Mouse (Mus musculus) forelimb bud, embryonic 11.5 days (tissue): Measurements from ENCODE around the gene Mis18bp1.
"Not testable (repeated sequence)": the region's sequence is repeated elsewhere in the genome, so short reads cannot be mapped to it uniquely, and the experiment has no call there.

Experiments
- DNase-seq: peaks from one replicate; pipeline ENCODE4 v3.0.0-alpha.2; 2012; ENCODE audit warnings: low read depth, low spot score

The Mis18bp1 gene

DNA sequence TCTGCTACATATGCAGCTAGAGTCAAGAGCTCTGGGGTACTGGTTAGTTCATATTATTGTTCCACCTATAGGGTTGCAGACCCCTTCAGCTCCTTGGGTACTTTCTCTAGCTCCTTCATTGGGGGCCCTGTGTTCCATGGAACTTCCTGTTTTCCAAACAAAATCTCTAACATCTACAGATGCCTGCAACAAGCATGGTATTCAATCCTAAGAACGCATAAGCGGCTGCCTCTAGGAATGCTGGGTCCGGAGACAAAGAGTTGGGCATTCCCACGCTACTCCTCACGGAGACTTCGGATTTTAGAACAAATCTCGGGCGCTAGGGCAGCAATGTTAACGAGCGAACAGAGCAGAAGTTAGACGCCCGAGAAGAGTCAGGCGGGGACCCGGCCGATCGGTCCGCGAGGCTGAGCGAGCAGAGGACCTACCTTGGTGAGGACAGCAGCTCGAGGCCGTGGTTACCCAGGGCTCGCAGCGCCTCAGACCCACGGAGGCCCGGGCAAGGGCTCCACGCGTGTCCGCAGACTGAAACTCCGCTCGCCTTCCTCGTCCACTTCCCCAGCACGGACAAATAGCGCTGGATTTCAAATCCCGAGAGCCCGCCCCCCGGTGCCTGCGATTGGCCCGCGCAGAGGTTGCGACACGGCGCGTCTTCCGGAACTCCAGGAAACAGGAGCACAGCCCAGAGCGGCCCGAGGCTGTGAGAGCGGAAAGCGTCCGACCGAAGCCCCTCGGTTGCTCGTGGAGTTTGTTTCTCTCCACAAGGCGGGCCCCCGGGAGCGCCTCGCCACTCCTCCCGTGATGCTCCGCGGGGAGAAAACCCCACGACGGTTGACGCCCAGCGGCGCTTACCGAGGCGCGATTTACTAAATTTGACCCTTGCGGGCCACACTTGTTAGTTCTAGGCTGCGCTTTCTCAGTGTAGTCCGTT lies at the start of gene Mis18bp1:
TSS of gene Mis18bp1 (minus strand) at position 584 of the 931 bp plus-strand sequence.
- DNase-seq = peak; percentile 95

DNA sequence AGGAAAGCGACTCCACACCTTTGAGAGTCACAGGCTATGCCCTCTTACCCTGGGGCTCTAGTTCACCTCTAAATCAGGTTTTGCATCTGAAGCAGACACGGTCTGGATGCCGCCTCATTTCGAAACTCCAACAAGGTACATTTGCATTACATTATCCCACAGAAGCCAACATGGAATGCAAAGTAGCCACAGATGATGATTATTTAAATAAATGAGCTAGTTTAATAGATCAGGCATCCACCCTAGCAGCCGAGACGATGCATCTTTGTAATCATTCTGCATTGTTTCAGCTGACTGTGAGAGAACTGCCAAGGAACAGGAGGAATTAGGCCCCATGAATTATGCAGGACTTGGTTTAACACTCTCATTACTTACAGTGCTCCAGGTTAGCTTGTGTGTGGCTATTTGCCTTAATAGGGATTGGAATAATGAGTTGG lies 44.0 kb upstream of the Mis18bp1 start:
- DNase-seq = no peak

DNA sequence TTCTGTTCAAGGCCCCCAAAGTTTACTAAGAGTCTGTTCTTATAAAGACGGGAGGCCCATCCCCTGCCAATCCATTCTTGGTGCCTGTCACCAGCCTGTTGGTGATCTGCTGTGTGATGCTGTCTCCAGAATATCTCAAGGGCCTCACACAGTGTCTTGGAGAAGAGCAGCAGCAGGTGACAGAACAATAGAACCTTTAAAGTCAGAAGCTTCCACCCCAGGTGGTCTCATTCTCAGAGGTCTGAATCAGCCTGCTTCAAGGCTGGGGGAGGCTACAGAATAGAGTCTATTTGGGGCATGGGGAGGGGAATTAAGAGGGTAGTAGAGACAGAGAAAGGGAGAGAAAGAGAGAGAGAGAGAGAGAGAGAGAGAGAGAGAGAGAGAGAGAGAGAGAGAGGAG lies 34.0 kb upstream of the Mis18bp1 start:
- DNase-seq = no peak

DNA sequence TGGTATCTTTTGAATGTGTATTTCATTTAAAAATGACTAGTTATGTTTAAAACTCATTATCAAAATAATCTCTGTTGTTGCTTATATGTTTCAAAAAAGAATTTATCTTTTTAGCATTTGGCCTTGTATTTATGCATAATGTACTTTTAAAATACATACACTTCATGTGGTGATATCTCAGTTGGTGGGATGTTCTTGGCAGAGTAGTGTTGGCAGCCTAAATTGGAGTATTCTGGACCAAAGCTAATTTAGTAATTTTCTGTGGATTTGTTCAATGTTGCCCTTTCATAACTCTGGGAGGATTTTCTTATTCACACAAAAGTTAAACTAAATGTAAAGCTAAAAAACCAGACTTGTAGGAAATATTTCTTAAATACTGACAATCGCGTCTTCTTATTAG lies 29.4 kb upstream of the Mis18bp1 start:
- DNase-seq = no peak

DNA sequence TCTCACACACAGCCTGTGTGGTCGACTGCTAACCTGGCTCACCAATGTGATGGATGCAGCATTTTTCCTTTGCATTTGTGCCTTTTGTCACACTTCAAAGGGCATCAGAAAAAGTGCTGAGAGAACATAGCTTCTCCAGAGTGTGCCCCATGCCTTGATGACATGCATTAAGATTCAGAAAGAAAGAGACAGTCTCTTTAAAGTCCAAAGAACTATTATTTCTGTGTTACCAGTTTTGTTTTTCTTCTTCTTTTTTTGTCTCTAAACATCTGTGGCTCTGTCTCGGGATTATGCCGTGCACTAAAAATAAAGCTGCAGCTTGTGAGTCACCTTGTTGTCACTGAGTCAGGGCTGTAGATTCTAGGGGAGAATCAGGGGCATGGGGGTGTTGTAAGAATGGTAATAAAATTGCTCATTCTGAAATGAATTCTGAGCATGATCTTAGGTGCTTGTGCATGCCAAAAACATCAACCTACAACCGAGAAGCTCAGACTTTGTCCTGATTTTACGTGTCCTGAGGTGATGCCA lies 21.7 kb upstream of the Mis18bp1 start:
- no peak for DNase-seq

DNA sequence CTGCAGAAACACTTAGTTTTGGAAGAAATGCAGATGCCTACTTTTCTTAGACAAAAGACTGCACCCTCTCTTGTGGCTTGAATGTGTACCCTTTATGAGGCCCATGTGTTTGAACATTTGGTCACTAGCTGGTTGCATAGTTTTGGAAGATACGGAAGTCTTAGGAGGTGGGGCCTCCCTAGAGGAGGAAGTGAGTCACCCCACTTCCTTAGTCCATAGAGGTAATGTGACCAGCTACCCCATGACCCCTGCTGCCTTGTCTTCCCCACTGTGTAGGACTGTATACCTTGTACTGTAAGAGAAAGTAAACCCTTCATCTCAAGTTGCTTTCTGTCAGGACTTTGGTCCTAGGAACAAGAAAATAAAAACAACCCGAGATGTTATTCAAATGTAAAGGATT lies 16.8 kb upstream of the Mis18bp1 start:
- DNase-seq = no peak

DNA sequence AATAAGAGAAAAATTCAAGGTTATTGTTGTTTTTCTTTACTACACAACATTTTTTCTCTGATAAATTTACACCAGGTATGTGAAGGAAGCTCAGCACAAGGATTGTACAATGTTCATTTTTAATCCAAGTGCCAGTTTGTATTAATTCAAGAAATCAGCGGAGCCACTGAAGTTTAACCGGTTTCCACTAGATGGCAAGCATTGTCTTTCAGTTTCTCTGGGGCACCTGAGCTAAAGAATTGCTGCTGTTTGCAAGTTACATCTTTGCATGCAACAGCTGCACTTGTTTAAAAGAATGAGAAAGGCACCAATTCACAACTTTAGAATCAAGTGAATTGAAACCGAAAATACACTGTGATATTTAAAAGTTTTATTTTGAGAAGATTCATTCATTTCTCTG lies 15.0 kb upstream of the Mis18bp1 start:
- DNase-seq = no peak

DNA sequence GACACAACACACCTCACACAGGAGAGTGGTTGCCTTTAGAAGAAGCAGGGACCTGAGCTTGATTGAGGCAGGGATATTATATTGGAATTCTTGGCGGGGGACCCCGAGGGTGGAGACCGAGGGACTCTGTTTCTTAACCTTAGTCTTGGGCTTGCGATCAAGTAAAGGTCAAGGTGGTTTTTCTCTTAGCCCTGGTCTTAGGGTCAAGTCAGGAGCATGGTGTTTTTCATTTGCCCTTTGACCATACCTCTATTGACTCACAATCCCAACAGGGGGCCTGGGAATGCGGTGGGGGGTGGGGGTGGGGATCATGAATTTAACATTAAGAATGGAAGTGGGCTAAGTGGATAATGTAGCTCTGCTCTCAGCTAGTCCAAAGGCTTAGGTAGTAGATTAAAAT lies 1.3 kb upstream of the Mis18bp1 start:
- DNase-seq = no peak

DNA sequence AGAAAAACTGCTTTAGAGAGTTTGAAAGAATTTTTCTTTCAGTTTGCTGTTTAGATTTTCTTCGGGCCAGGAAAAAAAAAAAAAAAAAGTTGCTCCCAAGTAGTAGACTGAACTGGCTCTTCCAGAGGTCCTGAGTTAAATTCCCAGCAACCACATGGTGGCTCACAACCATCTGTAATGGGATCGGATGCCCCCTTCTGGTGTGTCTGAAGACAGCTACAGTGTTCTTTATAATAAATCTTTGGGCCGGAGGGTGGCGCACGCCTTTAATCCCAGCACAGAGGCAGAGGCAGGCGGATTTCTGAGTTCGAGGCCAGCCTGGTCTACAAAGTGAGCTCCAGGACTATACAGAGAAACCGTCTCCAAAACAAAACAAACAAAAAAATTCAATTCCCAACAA lies 555 bp upstream of the Mis18bp1 start:
- not testable (repeated sequence) for DNase-seq

DNA sequence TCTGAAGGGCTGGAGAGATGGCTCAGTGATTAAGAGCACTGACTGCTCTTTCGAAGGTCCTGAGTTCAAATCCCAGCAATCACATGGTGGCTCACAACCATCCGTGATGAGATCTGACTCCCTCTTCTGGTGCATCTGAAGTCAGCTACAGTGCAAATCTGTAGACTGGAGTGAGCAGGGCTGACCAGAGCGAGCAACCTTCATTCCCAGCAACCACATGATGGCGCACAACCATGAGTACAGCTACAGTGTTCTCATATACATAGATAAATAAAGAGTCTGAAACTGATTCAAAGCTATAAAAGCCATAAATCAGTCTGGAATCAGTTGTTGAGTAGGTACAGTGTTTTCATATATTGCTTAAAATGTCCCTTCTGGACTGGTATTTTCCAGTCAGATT lies 36.3 kb downstream of the Mis18bp1 start:
- not testable (repeated sequence) for DNase-seq

DNA sequence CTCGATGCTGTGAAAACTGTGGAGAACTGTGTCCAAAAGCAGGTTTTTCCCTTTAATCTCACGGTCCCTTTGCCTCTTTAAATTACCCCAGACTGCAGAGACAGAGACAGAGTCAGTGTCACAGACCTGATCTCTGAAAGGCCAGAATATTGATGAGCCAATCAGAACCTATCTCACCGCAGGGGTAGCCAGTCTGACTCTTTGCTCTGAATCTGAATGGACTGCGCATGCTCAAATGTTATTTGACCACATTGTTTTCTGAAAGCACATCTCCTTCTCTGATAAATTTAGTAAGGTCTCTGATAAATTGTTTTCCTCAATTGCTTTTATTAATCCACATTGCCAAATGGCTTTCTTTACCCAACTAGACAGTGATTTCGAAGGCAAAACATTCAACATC lies 53.0 kb downstream of the Mis18bp1 start:
- DNase-seq = no peak

DNA sequence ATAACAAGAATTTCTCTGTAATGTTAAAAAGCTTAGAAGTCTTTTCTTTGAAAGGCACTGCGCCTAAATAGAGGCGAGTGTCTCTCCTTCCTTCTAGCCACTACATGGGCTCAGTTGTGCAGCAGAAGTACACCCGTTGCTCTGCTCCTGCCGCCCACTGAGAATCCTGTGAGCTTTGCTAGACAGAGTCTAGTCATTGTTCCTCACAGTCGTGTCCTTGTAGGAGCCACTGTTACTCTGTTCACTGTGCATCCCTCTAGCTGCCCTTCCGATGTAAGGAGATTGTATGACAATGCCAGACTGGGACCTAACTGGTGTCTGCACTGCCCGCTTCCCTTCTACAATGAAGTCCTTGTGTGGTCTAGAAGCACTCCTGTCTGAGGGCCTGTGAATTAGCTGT lies 53.4 kb downstream of the Mis18bp1 start:
- DNase-seq = no peak

DNA sequence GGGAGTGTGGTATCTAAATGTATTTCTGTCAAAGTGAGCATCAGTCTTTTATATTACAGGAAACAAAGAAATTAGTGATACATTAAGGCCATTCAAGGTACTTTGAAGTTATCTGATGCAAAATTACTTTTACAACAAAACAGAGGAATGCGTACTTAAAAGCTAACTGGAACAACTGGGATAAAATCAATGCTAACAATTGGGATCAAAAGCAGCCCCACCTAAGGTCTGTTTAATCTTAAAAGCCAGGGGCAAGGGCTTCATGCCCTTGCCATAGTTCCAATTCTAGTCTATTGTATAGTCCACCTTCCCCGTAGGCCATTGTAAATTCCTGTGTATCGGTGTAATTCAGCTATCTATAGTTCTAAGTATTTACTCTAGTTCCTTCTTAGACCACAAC lies 57.4 kb downstream of the Mis18bp1 start:
- DNase-seq = not testable (repeated sequence)

DNA sequence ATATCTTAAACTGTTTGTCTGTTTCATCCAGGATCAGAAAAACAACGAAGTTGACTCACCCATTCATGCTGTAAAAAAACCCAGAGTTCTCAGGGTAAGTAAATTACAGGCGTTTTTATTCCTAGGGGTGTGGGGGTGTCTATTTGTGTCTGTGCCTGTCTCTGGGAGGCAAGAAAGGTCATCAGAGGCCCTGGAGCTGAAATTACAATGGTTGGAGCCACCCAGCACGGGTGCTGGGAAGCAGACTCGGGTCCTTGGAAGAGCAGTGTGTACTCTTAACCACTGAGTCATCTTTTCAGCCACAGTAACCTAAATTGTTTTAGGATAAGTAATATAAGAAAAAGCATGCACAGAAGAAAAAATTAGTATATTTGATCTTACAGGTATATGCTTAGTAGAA lies 58.5 kb downstream of the Mis18bp1 start:
- no peak for DNase-seq

DNA sequence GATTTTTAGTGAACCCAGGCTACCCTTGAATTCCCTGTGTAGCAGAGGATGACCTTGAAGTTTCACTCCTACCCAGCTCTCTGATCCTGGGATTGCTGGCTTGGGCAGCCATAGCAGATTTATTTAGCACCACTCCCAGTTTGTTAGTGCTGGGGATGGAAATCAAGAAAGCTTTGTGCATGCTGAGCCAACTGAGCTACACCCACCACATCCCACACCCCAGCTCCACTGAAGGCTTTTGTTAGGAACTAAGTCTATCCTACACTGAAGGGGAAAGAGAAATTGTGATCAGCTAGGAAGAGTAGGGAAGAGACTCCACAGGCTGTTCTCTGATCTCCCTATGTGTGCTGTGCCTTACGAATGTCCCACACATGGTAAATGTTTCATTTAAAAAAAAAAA lies 59.6 kb downstream of the Mis18bp1 start:
- DNase-seq = no peak

DNA sequence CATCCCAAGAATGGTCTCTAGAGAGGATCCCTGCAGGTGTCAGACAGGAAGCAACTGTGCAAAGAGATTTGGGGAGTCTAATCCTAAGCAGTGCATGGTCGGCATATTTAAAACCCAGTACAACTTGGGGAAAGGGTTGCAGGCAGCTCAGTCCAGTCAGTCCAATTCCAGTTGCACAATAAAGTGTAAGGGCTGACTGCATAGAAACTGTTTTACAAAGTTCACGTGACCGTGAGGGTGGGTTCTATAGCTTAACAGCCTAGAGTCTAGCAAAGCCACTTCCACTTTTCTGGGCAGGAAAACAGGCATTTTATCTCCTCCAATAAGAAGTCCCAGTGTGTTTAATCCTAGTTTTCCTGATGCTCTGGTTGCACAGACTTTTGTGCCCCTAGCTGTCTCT lies 60.9 kb downstream of the Mis18bp1 start:
- DNase-seq = no peak

DNA sequence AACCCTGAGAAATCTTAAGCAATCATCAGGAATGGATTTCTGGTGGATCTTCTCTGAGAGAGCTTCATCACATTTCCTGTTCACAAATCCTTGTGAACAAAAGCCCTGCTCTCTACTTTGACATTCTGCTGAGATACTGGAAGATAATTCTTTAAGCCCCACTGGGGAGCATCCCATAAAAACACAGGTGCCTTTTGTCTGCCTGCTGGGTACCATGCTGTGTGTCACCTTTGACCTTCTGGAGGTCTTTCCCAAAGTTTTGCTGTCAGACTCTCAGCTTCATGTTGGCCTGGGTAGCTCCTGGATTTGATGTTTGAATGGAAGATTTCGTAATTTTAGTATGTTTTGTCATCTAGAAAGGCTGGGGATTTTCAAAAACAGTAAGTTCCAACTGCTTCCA lies 63.7 kb downstream of the Mis18bp1 start:
- DNase-seq = no peak
